Mouse (Mus musculus): ENCODE measurements around the gene Sec16a.

The Sec16a gene

GRCm38 (mm10) chr2:26443876-26444275 lies 1.1 kb downstream of the Sec16a start:
- in situ Hi-C loops (cut with MboI, MseI) = no loop called here

- in situ Hi-C loops (cut with MboI, MseI) = no loop called here
These were observed 2.2 kb downstream of the Sec16a start for GRCm38 (mm10) chr2:26442843-26443242.

- in situ Hi-C loops (cut with MboI, MseI) = no loop called here
These were observed 3.3 kb downstream of the Sec16a start for GRCm38 (mm10) chr2:26441688-26442087.

GRCm38 (mm10) chr2:26441261-26441660 lies 3.8 kb downstream of the Sec16a start:
- in situ Hi-C loops (cut with MboI, MseI) = no loop called here

GRCm38 (mm10) chr2:26439671-26440070 lies 5.3 kb downstream of the Sec16a start:
- in situ Hi-C loops (cut with MboI, MseI) = no loop called here

GRCm38 (mm10) chr2:26438373-26438772 lies 6.6 kb downstream of the Sec16a start:
- in situ Hi-C loops (cut with MboI, MseI) = no loop called here

- in situ Hi-C loops (cut with MboI, MseI) = no loop called here
These were observed 7.8 kb downstream of the Sec16a start for GRCm38 (mm10) chr2:26437221-26437620.

GRCm38 (mm10) chr2:26434791-26435572 lies 10.0 kb downstream of the Sec16a start:
- in situ Hi-C loops (cut with MboI, MseI) = no loop called here

- in situ Hi-C loops (cut with MboI, MseI) = no loop called here
These were observed 15.2 kb downstream of the Sec16a start for GRCm38 (mm10) chr2:26429851-26430250.

GRCm38 (mm10) chr2:26424541-26424940 lies 20.5 kb downstream of the Sec16a start:
- in situ Hi-C loops (cut with MboI, MseI) = no loop called here

- in situ Hi-C loops (cut with MboI, MseI) = no loop called here
These were observed 21.9 kb downstream of the Sec16a start for GRCm38 (mm10) chr2:26423086-26423485.

GRCm38 (mm10) chr2:26421969-26422368 lies 23.0 kb downstream of the Sec16a start:
- in situ Hi-C loops (cut with MboI, MseI) = no loop called here

GRCm38 (mm10) chr2:26418120-26418519 lies 26.9 kb downstream of the Sec16a start:
- in situ Hi-C loops (cut with MboI, MseI) = no loop called here

GRCm38 (mm10) chr2:26417066-26417465 lies 27.9 kb downstream of the Sec16a start:
- in situ Hi-C loops (cut with MboI, MseI) = no loop called here

- in situ Hi-C loops (cut with MboI, MseI) = no loop called here
These were observed 34.0 kb downstream of the Sec16a start for GRCm38 (mm10) chr2:26410931-26411411.

- in situ Hi-C loops (cut with MboI, MseI) = no loop called here
These were observed 34.9 kb downstream of the Sec16a start for GRCm38 (mm10) chr2:26410091-26410490.

GRCm38 (mm10) chr2:26409362-26409761 lies 35.7 kb downstream of the Sec16a start:
- in situ Hi-C loops (cut with MboI, MseI) = no loop called here

GRCm38 (mm10) chr2:26408515-26409356 lies 36.3 kb downstream of the Sec16a start, which contains the start of gene Inpp5e:
Gene Inpp5e, minus strand, starts transcription at chr2:26409203.
- in situ Hi-C loops (cut with MboI, MseI) = no loop called here

- in situ Hi-C loops (cut with MboI, MseI) = no loop called here
These were observed 41.7 kb downstream of the Sec16a start for GRCm38 (mm10) chr2:26403306-26403705.

GRCm38 (mm10) chr2:26402265-26402664 lies 42.8 kb downstream of the Sec16a start:
- in situ Hi-C loops (cut with MboI, MseI) = no loop called here

- in situ Hi-C loops (cut with MboI, MseI) = no loop called here
These were observed 44.0 kb downstream of the Sec16a start for GRCm38 (mm10) chr2:26401023-26401422.

- in situ Hi-C loops (cut with MboI, MseI) = no loop called here
These were observed 44.7 kb downstream of the Sec16a start for GRCm38 (mm10) chr2:26400296-26400695.

- in situ Hi-C loops (cut with MboI, MseI) = no loop called here
These were observed 45.4 kb downstream of the Sec16a start for GRCm38 (mm10) chr2:26399647-26400046.

All from regulatory T cell (primary cell).